Mouse (Mus musculus) G1E (cell line): ENCODE data around the gene Sirt3.

Experiments
- CTCF ChIP-seq: IDR thresholded peaks from 2 replicates; pipeline ENCODE4 v1.5.1; 2012; ENCODE audit warnings: low read depth, low read length, inconsistent platforms, mixed read lengths
- GATA1 ChIP-seq: IDR thresholded peaks from 2 replicates; pipeline ENCODE4 v1.6.1; 2012; ENCODE audit warnings: borderline replicate concordance, low read length, inconsistent platforms, mixed read lengths
- GATA2 ChIP-seq: IDR thresholded peaks from 2 replicates; pipeline ENCODE4 v1.6.1; 2012; ENCODE audit warnings: low read depth, low read length, inconsistent platforms, borderline replicate concordance
- TAL1 ChIP-seq: conservative IDR thresholded peaks from 2 replicates; pipeline ENCODE4 v1.6.1; 2012; ENCODE audit warnings: low read depth, low read length, inconsistent platforms, mixed read lengths

DNA sequence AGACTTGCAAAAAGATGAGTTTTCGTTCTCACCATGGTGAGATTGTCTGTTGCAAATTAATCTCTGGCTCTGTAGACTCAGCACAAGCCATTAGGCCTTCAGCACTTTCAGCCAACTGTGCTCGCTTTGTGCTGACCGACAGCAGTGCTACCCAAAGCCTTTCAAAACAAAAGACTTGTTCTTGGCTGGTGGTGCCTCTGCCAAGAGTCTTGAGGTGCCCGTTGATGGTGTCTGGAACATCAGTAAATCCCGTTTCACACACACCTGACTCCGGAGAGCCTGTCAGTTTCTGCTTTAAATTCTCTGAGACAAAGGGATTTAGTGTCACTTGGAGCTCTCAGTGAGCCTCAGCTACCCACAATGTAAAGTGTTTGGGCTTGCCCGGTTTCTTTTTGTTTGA, 11.9 kb upstream of the Sirt3 start:
- no peak for TF ChIP-seq CTCF
- no peak for TF ChIP-seq GATA2
- TF ChIP-seq GATA1 = no peak
- TF ChIP-seq TAL1 = no peak
